Mouse (Mus musculus): ENCODE data around the gene Adrm1.

Adrm1 gene

GRCm38 (mm10) chr2:180184011-180184751 is 12.9 kb downstream of the Adrm1 start:
- in situ Hi-C loops (cut with MboI; ENCODE audit: low sequenced_read_pairs) = no loop called here

GRCm38 (mm10) chr2:180184752-180185109 is 13.4 kb downstream of the Adrm1 start:
- in situ Hi-C loops (cut with MboI; ENCODE audit: low sequenced_read_pairs) = no loop called here

GRCm38 (mm10) chr2:180185686-180186085 is 14.4 kb downstream of the Adrm1 start:
- in situ Hi-C loops (cut with MboI; ENCODE audit: low sequenced_read_pairs) = no loop called here

- in situ Hi-C loops (cut with MboI; ENCODE audit: low sequenced_read_pairs) = no loop called here
Observed at GRCm38 (mm10) chr2:180187362-180187761, 16.1 kb downstream of the Adrm1 start.

- in situ Hi-C loops (cut with MboI; ENCODE audit: low sequenced_read_pairs) = no loop called here
Observed at GRCm38 (mm10) chr2:180196610-180197322, 25.5 kb downstream of the Adrm1 start.

GRCm38 (mm10) chr2:180197323-180198037 is 26.2 kb downstream of the Adrm1 start:
- in situ Hi-C loops (cut with MboI; ENCODE audit: low sequenced_read_pairs) = no loop called here

GRCm38 (mm10) chr2:180198782-180199181 is 27.5 kb downstream of the Adrm1 start:
- in situ Hi-C loops (cut with MboI; ENCODE audit: low sequenced_read_pairs) = no loop called here

- in situ Hi-C loops (cut with MboI; ENCODE audit: low sequenced_read_pairs) = no loop called here
Observed at GRCm38 (mm10) chr2:180200681-180201080, 29.4 kb downstream of the Adrm1 start.

- in situ Hi-C loops (cut with MboI; ENCODE audit: low sequenced_read_pairs) = no loop called here
Observed at GRCm38 (mm10) chr2:180201303-180201702, 30.0 kb downstream of the Adrm1 start.

- in situ Hi-C loops (cut with MboI; ENCODE audit: low sequenced_read_pairs) = no loop called here
Observed at GRCm38 (mm10) chr2:180202263-180202662, 31.0 kb downstream of the Adrm1 start.

- in situ Hi-C loops (cut with MboI; ENCODE audit: low sequenced_read_pairs) = no loop called here
Observed at GRCm38 (mm10) chr2:180202805-180203204, 31.5 kb downstream of the Adrm1 start.

- in situ Hi-C loops (cut with MboI; ENCODE audit: low sequenced_read_pairs) = no loop called here
Observed at GRCm38 (mm10) chr2:180204501-180204900, 33.2 kb downstream of the Adrm1 start.

- in situ Hi-C loops (cut with MboI; ENCODE audit: low sequenced_read_pairs) = no loop called here
Observed at GRCm38 (mm10) chr2:180205083-180205955, 34.0 kb downstream of the Adrm1 start.

- in situ Hi-C loops (cut with MboI; ENCODE audit: low sequenced_read_pairs) = no loop called here
Observed at GRCm38 (mm10) chr2:180205956-180206280, 34.6 kb downstream of the Adrm1 start.

- in situ Hi-C loops (cut with MboI; ENCODE audit: low sequenced_read_pairs) = no loop called here
Observed at GRCm38 (mm10) chr2:180207840-180208239, 36.6 kb downstream of the Adrm1 start.

GRCm38 (mm10) chr2:180208976-180209375 is 37.7 kb downstream of the Adrm1 start:
- in situ Hi-C loops (cut with MboI; ENCODE audit: low sequenced_read_pairs) = no loop called here

GRCm38 (mm10) chr2:180212255-180212654 is 41.0 kb downstream of the Adrm1 start:
- in situ Hi-C loops (cut with MboI; ENCODE audit: low sequenced_read_pairs) = no loop called here

GRCm38 (mm10) chr2:180214352-180214978 is 43.2 kb downstream of the Adrm1 start:
- in situ Hi-C loops (cut with MboI; ENCODE audit: low sequenced_read_pairs) = no loop called here

- in situ Hi-C loops (cut with MboI; ENCODE audit: low sequenced_read_pairs) = no loop called here
Observed at GRCm38 (mm10) chr2:180215011-180215461, 43.8 kb downstream of the Adrm1 start.

GRCm38 (mm10) chr2:180215951-180216350 is 44.7 kb downstream of the Adrm1 start:
- in situ Hi-C loops (cut with MboI; ENCODE audit: low sequenced_read_pairs) = no loop called here

Data from CH12F3 (cell line).